25 mouse cellular contexts compared by ENCODE assay signal in the genomic region with DNA sequence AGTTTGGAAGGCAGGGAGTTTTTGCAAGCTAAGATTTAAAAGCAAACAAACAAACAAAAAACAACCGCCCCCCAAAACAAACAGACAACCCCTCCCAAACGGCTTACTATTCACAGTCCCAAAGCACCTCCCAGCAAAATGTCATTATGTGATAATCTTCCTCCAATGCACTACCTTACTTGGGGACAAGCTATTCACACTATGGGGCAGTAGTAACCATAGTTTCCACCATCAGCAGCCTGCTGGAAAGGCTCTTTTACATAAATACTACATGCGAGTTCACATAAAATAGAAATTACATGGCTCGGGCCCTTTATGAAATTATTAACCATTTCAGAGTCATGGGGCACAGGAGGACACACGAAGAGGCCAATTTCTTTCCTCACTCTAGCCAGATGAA.
DNase-seq lines count a peak whose midpoint lies in the region; ATAC-seq lines count a peak whose summit lies in the region.
"Had no signal": no experiment of that assay in that cellular context is flagged by ENCODE, and none has a peak within 500 bp of the region (broad histone marks: within the 10 kb centered on the region; RNA-seq: fewer than 3 reads in every experiment).

No protein-coding gene starts in this region.

- no peak overlapping the region for H3K4me3 ChIP-seq in hindbrain, embryonic 13.5 days
- H3K4me3 ChIP-seq in hindbrain, embryonic 10.5 days: no peak overlapping the region
- no peak overlapping the region for H3K4me3 ChIP-seq in forebrain, embryonic 13.5 days
- no peak overlapping the region for H3K4me3 ChIP-seq in forebrain, embryonic 16.5 days (replicated peaks; ENCODE audit: low read length)
- no peak overlapping the region for H3K4me3 ChIP-seq in neural tube, embryonic 11.5 days (ENCODE audit: low read depth, low read length)
- H3K4me3 ChIP-seq: embryonic facial prominence, embryonic 10.5 days; heart, adult 2 months; heart, embryonic 13.5 days; limb, embryonic 15.5 days; megakaryocyte, embryonic 14.5 days had no signal

- no peaks in the 10 kb centered on the region for H3K27me3 ChIP-seq in hindbrain, embryonic 13.5 days
- H3K27me3 ChIP-seq in hindbrain, embryonic 10.5 days (ENCODE audit: insufficient read depth, poor library complexity, severe bottlenecking): no peaks in the 10 kb centered on the region
- no peaks in the 10 kb centered on the region for H3K27me3 ChIP-seq in forebrain, embryonic 13.5 days
- H3K27me3 ChIP-seq in forebrain, embryonic 16.5 days (replicated peaks; ENCODE audit: control insufficient read depth, insufficient read depth, low read length): no peaks in the 10 kb centered on the region
- H3K27me3 ChIP-seq in neural tube, embryonic 11.5 days (ENCODE audit: control insufficient read depth, insufficient read depth, low read length): no peaks in the 10 kb centered on the region
- H3K27me3 ChIP-seq: heart, embryonic 13.5 days; limb, embryonic 15.5 days; Patski had no signal

- WGBS in hindbrain, embryonic 13.5 days: 71% methylated on average over 5 of the region's 5 CpGs
- 85% methylated on average over 5 of the region's 5 CpGs for WGBS in hindbrain, embryonic 10.5 days
- WGBS in forebrain, embryonic 13.5 days: 52% methylated on average over 5 of the region's 5 CpGs
- WGBS in forebrain, embryonic 16.5 days: 38% methylated on average over 5 of the region's 5 CpGs
- WGBS in neural tube, embryonic 11.5 days: 85% methylated on average over 5 of the region's 5 CpGs

- ATAC-seq in hindbrain, embryonic 13.5 days (ENCODE audit: low FRiP score): no peak
- no peak; the same call in 1 of the 2 replicates for ATAC-seq in forebrain, embryonic 13.5 days
- peak; percentile 36; the same call in 1 of the 2 replicates for ATAC-seq in forebrain, embryonic 16.5 days
- no peak for ATAC-seq in neural tube, embryonic 11.5 days (ENCODE audit: insufficient read depth, low FRiP score, low TSS enrichment)
- ATAC-seq: inflammation-experienced regulatory T-cells, adult 6 months; Patski had no signal

- intact Hi-C loops in left cerebral cortex, postnatal 4 days (cut with DNase I): no loop called here

- H3K9me3 ChIP-seq in hindbrain, embryonic 13.5 days: no peaks in the 10 kb centered on the region
- H3K9me3 ChIP-seq in hindbrain, embryonic 10.5 days: no peaks in the 10 kb centered on the region
- no peaks in the 10 kb centered on the region for H3K9me3 ChIP-seq in forebrain, embryonic 13.5 days (replicated peaks)
- H3K9me3 ChIP-seq in forebrain, embryonic 16.5 days (ENCODE audit: control insufficient read depth, low read length): no peaks in the 10 kb centered on the region
- no peaks in the 10 kb centered on the region for H3K9me3 ChIP-seq in neural tube, embryonic 11.5 days (ENCODE audit: control insufficient read depth, low read length)
- H3K9me3 ChIP-seq: embryonic facial prominence, embryonic 10.5 days; heart, embryonic 13.5 days; limb, embryonic 15.5 days had no signal

- H3K4me1 ChIP-seq in hindbrain, embryonic 13.5 days (replicated peaks): peaks cover 48% of the 10 kb centered on the region
- peaks cover 29% of the 10 kb centered on the region for H3K4me1 ChIP-seq in hindbrain, embryonic 10.5 days (replicated peaks)
- H3K4me1 ChIP-seq in forebrain, embryonic 13.5 days: peaks cover 61% of the 10 kb centered on the region
- peaks cover 26% of the 10 kb centered on the region for H3K4me1 ChIP-seq in forebrain, embryonic 16.5 days (replicated peaks; ENCODE audit: control insufficient read depth, insufficient read depth, low read length)
- peaks cover 3% of the 10 kb centered on the region; the same call in 1 of the 2 replicates for H3K4me1 ChIP-seq in neural tube, embryonic 11.5 days (ENCODE audit: control insufficient read depth, insufficient read depth, low read length)
- H3K4me1 ChIP-seq: limb, embryonic 15.5 days had no signal

- DNase-seq in hindbrain, embryonic 10.5 days (ENCODE audit: low spot score): no peak
- no peak for DNase-seq in neural tube, embryonic 11.5 days (ENCODE audit: low spot score)
- no peak for DNase-seq in left cerebral cortex, postnatal 4 days
- DNase-seq in natural killer cell, adult 2 months (ENCODE audit: low spot score in 2 of 2): no peak
- DNase-seq: adrenal gland, adult 2 months; B cell, adult 2 months; gastrocnemius, postnatal 25 days; heart, adult 2 months; heart, postnatal 14 days; kidney, adult 18-20 months; kidney, postnatal 4 days; lung, embryonic 14.5 days; right cerebral cortex, postnatal 25 days; spleen, adult 18-20 months had no signal

- H3K4me2 ChIP-seq in hindbrain, embryonic 13.5 days: no peak overlapping the region
- H3K4me2 ChIP-seq in forebrain, embryonic 13.5 days: no peak overlapping the region
- H3K4me2 ChIP-seq in forebrain, embryonic 16.5 days (ENCODE audit: low read length): no peak overlapping the region
- no peak overlapping the region for H3K4me2 ChIP-seq in neural tube, embryonic 11.5 days (ENCODE audit: low read depth)
- H3K4me2 ChIP-seq: heart, embryonic 13.5 days; limb, embryonic 15.5 days; lung, embryonic 14.5 days had no signal

- peak overlapping the region; percentile 36 for H3K27ac ChIP-seq in hindbrain, embryonic 13.5 days
- H3K27ac ChIP-seq in hindbrain, embryonic 10.5 days: no peak overlapping the region
- peak overlapping the region; percentile 77 for H3K27ac ChIP-seq in forebrain, embryonic 13.5 days
- peak overlapping the region; percentile 28 for H3K27ac ChIP-seq in forebrain, embryonic 16.5 days (ENCODE audit: low read length)
- 0 out of 2 replicates have a peak overlapping the region, but pooled peaks have one; percentile 4 for H3K27ac ChIP-seq in neural tube, embryonic 11.5 days (ENCODE audit: low read depth, low read length)
- H3K27ac ChIP-seq: embryonic facial prominence, embryonic 10.5 days; heart, adult 2 months; heart, embryonic 13.5 days; limb, embryonic 15.5 days; liver, embryonic 14.5 days had no signal

- peaks cover 50% of the 10 kb centered on the region for H3K36me3 ChIP-seq in hindbrain, embryonic 13.5 days
- H3K36me3 ChIP-seq in hindbrain, embryonic 10.5 days: peaks cover 66% of the 10 kb centered on the region
- H3K36me3 ChIP-seq in forebrain, embryonic 13.5 days (ENCODE audit: poor library complexity, severe bottlenecking): peaks cover 49% of the 10 kb centered on the region
- H3K36me3 ChIP-seq in forebrain, embryonic 16.5 days (ENCODE audit: control insufficient read depth, insufficient read depth): peaks cover 14% of the 10 kb centered on the region
- no peaks in the 10 kb centered on the region for H3K36me3 ChIP-seq in neural tube, embryonic 11.5 days (ENCODE audit: control insufficient read depth, insufficient read depth, low read length)
- H3K36me3 ChIP-seq: embryonic facial prominence, embryonic 10.5 days; G1E; limb, embryonic 15.5 days had no signal

- H3K9ac ChIP-seq in hindbrain, embryonic 13.5 days: no peak overlapping the region
- H3K9ac ChIP-seq in forebrain, embryonic 13.5 days: no peak overlapping the region
- H3K9ac ChIP-seq in forebrain, embryonic 16.5 days (replicated peaks; ENCODE audit: low read depth, low read length): no peak overlapping the region
- H3K9ac ChIP-seq in neural tube, embryonic 11.5 days (ENCODE audit: low read length): no peak overlapping the region
- H3K9ac ChIP-seq: heart, embryonic 13.5 days; limb, embryonic 15.5 days; liver, embryonic 14.5 days; lung, embryonic 14.5 days had no signal
